Mouse (Mus musculus): ENCODE measurements around the gene Hhip. TPM values are rescaled to one million over a fixed set of nuclear protein-coding genes. Genes with fewer than 3 reads are reported as not detected.

Gene Hhip
- polyA plus RNA-seq, 1 experiment = not detected

DNA sequence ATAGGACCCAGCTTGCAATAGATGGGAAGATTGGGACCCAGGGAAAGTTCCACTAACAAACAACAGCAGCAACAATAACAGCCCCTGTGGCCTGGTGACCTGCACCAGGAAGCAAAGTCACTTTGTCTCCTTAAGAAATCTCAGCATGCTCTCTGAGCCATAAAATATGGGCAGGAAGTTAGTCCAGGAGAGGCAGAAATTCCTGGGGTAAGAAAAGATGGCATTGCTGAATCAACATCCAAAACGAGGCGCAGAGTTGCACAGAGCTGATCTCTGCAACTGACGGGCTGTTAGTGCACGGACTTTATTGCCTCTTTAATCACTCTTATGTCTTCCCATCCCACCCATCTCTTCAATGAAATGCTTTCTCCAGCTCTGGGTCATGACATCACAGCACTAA lies 128.6 kb downstream of the Hhip start:
- no peak for TF ChIP-seq GATA1 (IDR thresholded peaks at IDR 0.05; ENCODE audit: low read length)

DNA sequence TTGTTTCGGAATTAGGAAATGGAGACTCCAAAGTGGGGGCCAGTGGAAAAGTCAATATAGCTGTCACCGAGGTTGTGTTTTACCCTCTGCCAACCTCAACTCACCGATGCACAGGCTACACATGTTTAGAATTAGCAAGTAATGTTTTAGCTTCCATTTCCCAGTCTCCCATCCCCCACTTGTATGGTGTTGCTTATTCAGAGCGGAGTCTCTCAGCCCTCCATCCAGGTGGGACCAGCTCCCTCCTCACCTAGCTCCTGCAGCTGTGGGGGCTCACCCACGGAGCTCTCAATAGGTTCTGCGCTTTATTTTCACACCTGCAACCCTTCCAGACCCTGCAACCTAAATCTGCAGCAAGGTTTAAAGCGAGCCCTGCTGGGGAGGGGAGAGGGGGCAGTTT lies 140.6 kb downstream of the Hhip start:
- TF ChIP-seq GATA1 (IDR thresholded peaks at IDR 0.05; ENCODE audit: low read length) = no peak
